Mouse (Mus musculus) hindbrain, embryonic 16.5 days (tissue): Measurements from ENCODE around the gene Cyp11a1. TPM values are rescaled to one million over a fixed set of nuclear protein-coding genes. Genes with fewer than 3 reads are reported as not detected.

Experiments used
- ATAC-seq: fragments of 200-750 bp; cut with Nextera tagmentation; 2 replicates; pipeline ENCODE4 v1.8.0; 2017; ENCODE audit warnings: moderate TSS enrichment, moderate library complexity
- H3K27ac ChIP-seq: fragments of 300-500 bp; sonication (generic); 2 replicates; pipeline ENCODE4 v1.5.1; 2014; ENCODE audit warnings: low read depth, mild to moderate bottlenecking, control low read depth, low read length, moderate library complexity
- H3K27me3 ChIP-seq: fragments of 300-500 bp; sonication (generic); replicated peaks from 2 replicates; pipeline ENCODE4 v1.6.1; 2014; ENCODE audit warnings: low read length; ENCODE audit not compliant: control insufficient read depth, insufficient read depth
- H3K36me3 ChIP-seq: fragments of 300-500 bp; sonication (generic); 2 replicates; pipeline ENCODE4 v1.6.1; 2014; ENCODE audit warnings: mild to moderate bottlenecking, low read length, moderate library complexity, mixed read lengths; ENCODE audit not compliant: control insufficient read depth, insufficient read depth
- H3K4me1 ChIP-seq: fragments of 300-500 bp; sonication (generic); 2 replicates; pipeline ENCODE4 v1.6.1; 2014; ENCODE audit warnings: low read depth, low read length; ENCODE audit not compliant: control insufficient read depth, insufficient read depth
- H3K4me2 ChIP-seq: fragments of 300-500 bp; sonication (generic); 2 replicates; pipeline ENCODE4 v1.6.1; 2014; ENCODE audit warnings: mild to moderate bottlenecking, low read length, control low read depth, moderate library complexity
- H3K4me3 ChIP-seq: fragments of 300-500 bp; sonication (generic); 2 replicates; pipeline ENCODE4 v1.5.1; 2014; ENCODE audit warnings: mild to moderate bottlenecking, low read length, control low read depth, moderate library complexity
- H3K9ac ChIP-seq: fragments of 300-500 bp; sonication (generic); 2 replicates; pipeline ENCODE4 v1.6.1; 2014; ENCODE audit warnings: low read depth, mild to moderate bottlenecking, control low read depth, low read length, moderate library complexity
- H3K9me3 ChIP-seq: fragments of 300-500 bp; sonication (generic); 2 replicates; pipeline ENCODE4 v1.6.1; 2014; ENCODE audit warnings: mild to moderate bottlenecking, low read length, moderate library complexity; ENCODE audit not compliant: control insufficient read depth
- WGBS: fragments of 180-500 bp; shearing (Covaris S2); extraction: QIAGEN DNeasy Blood & Tissue Kit; methylation state at CpG from one replicate; pipeline ENCODE4 v1.1.7; 2014; 5-methylcytosine and 5-hydroxymethylcytosine counted together
- polyA plus RNA-seq: library from polyadenylated mRNA; unstranded; fragments of >200 nt; fragmentation: Nextera tagmentation; extraction: Ambion mirVana; gene quantifications from 2 replicates; pipeline ENCODE4 v1.2.1, GENCODE M21; 2015

Gene Cyp11a1
- polyA plus RNA-seq, 1 experiment from 2014 or later: 2.4 TPM

DNA sequence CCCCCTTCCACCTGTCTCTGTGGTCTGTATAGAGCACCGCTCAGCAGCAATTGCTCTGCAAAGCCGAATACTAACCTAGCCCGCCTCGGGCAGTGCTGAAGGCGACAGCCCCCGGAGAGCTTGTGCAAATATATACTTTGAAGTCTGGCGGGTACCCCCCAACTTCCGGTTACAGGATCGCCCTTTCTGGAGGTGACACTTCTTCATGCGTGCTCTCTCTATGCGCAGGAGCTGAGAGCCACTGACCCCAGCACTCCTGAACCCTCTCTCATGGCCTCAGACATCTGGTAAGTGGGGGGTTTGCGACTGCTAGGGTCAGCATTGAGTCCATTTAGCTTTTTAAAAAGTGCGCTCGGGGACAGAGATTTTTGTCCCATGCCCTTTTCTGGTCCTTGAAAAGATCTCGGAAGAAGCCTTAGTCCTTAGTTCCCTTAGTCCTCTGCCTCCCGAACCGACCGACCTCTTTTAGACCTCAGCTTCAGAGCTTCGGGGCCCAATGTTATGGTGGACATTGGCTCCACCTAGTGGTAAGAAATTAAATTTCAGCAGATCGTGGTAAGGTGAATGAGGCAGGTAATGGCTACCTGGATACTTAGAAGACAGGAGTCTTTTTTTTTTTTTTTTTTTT, 8.1 kb upstream of the Cyp11a1 start:
- peak; percentile 77 for ATAC-seq
- WGBS: 2% methylated on average over 20 of the region's 20 CpGs
- H3K4me1 ChIP-seq: peaks cover 8% of the 10 kb centered on the region
- peak overlapping the region; percentile 83 for H3K4me2 ChIP-seq
- peak overlapping the region; percentile 43 for H3K4me3 ChIP-seq
- H3K9ac ChIP-seq: peak overlapping the region; percentile 58
- no peaks in the 10 kb centered on the region for H3K9me3 ChIP-seq
- 0 out of 2 replicates have a peak overlapping the region, but pooled peaks have one; percentile 44 for H3K27ac ChIP-seq
- H3K27me3 ChIP-seq: peaks cover 10% of the 10 kb centered on the region; the same call in 1 of the 2 replicates
- no peaks in the 10 kb centered on the region for H3K36me3 ChIP-seq

DNA sequence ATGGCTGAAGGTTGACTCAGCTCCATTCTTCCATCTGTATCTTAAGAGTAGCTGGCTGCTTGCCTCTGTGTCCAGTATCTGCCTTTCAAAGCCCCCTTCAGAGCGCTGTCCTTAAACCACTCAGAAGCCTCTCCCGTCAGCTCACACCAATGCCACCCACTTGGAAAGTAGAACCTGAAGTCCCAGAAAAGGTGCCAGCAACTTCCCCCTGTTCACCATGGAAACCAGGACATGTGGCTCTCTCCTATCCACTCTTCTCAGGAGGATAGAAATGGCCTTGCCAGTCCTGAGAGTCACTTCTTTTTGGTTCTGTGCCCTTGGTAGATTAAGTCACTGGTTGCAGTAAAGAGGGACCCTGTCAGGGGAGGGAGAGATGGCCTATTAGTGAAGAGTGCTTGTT, 7.5 kb upstream of the Cyp11a1 start:
- peaks cover 7% of the 10 kb centered on the region for H3K4me1 ChIP-seq
- no peak overlapping the region for H3K27ac ChIP-seq
- peak overlapping the region; percentile 24 for H3K4me2 ChIP-seq
- H3K27me3 ChIP-seq: peaks cover 10% of the 10 kb centered on the region; the same call in 1 of the 2 replicates
- H3K36me3 ChIP-seq: no peaks in the 10 kb centered on the region
- 53% methylated on average over 2 of the region's 2 CpGs for WGBS
- H3K9ac ChIP-seq: no peak overlapping the region
- H3K4me3 ChIP-seq: no peak overlapping the region
- ATAC-seq: no peak
- no peaks in the 10 kb centered on the region for H3K9me3 ChIP-seq

DNA sequence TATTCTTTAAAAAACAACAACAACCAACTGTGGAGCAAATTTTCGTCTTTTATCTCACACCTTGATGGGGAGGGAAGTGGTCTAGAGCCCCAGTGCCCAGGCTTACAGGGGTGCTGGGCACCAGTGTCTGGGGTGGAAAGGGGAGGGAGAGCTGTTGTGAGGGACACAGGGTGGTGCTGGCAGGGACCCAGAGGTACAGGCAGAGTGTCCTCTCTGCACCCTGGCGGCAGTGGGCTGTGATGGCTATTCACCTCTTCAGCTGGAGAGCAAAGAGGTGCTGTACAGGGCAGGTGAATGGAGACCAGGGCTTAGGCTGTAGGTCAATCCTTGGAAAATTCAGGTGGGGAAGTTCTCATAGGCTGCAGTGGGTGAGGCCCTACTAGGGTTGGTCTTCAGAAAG, 6.5 kb upstream of the Cyp11a1 start:
- Histone ChIP-seq H3K4me3 (no peak overlapping the region), H3K9ac (no peak overlapping the region), H3K27me3 (peaks cover 10% of the 10 kb centered on the region; the same call in 1 of the 2 replicates), H3K36me3 (no peaks in the 10 kb centered on the region), H3K4me1 (peaks cover 7% of the 10 kb centered on the region), H3K4me2 (no peak overlapping the region), H3K27ac (no peak overlapping the region), H3K9me3 (no peaks in the 10 kb centered on the region)
- ATAC-seq: no peak
- 42% methylated on average over 2 of the region's 2 CpGs for WGBS

DNA sequence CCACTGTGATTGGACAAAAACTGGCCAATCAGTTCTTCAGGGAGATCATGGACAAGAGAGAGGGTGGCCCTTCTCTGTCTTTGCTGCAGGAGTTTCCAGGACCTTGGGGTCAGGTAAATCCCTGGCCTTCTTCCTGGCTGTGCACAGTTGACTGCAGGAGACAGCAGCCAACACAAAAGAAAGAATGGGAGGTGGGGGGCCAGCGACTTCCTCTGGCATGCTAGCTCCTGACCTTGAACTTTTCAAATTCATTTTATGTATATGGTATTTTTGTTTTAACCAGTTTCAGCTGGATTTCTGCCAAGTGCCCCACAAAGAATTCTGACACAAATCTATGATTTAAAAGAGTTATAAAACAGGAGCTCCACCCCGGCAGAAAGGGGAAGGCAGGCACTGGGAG, 2.9 kb upstream of the Cyp11a1 start:
- no peak for ATAC-seq
- Histone ChIP-seq H3K4me3 (no peak overlapping the region), H3K36me3 (no peaks in the 10 kb centered on the region), H3K4me2 (no peak overlapping the region), H3K9ac (no peak overlapping the region), H3K9me3 (no peaks in the 10 kb centered on the region), H3K4me1 (peaks cover 2% of the 10 kb centered on the region; the same call in 1 of the 2 replicates), H3K27ac (no peak overlapping the region), H3K27me3 (peaks cover 5% of the 10 kb centered on the region; the same call in 1 of the 2 replicates)
- WGBS: 39% methylated on average over 2 of the region's 2 CpGs

DNA sequence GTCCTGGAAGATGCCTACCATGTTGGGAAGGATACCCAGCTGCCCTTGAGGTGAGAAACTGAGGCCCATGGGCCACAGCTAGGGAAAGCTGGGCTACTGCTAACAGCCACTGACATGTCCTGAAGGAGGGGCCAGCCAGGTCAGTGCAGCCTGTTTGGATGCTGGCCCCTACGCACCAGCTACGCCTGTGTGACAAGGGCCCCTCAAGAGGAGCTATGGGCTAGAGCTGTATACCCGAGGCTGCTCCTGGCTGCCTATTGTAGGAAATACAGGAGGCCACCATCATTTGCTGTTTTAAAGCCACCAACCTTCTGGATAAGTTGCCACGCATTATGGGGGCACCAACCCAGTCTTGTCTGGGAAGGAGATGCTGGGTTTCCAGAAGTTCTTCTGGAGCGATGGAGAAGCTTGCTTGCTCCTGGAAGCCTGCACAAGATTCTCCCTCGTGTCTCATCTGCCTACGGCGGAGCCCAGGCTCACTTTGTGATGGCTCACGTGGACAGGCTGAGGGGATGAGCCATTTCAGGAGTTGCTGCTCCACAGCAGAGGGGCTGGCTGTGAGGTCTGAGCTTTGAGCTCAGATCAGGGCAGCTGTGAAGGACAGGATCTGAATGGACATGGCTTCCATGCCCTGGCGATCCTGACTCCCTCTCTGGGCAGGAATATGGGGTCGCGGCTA, 2.3 kb downstream of the Cyp11a1 start:
- peak overlapping the region; percentile 14; the same call in 1 of the 2 replicates for H3K4me3 ChIP-seq
- WGBS: 52% methylated on average over 12 of the region's 12 CpGs

DNA sequence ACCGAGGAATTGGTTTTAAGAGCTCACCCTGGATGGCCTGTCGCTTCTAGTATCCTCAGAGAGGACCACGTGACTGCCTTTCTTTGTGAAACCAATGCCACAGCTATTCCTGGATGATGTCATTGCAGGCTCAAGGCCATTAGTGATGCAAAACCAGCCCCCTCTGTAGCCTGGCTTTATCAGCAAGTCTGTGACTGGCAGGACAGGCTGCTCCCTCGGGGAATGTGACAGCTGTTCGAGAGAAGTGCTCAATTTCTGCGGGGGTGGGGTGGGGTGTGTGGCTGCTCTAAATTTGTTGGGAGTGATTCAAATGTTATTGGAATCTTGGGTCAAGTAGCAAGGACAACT, 2.8 kb downstream of the Cyp11a1 start:
- no peaks in the 10 kb centered on the region for H3K9me3 ChIP-seq
- ATAC-seq: peak; percentile 87
- H3K4me3 ChIP-seq: peak overlapping the region; percentile 14; the same call in 1 of the 2 replicates
- peaks cover 7% of the 10 kb centered on the region for H3K4me1 ChIP-seq
- H3K36me3 ChIP-seq: no peaks in the 10 kb centered on the region
- peak overlapping the region; percentile 33 for H3K9ac ChIP-seq
- H3K27me3 ChIP-seq: no peaks in the 10 kb centered on the region
- 2% methylated on average over 6 of the region's 6 CpGs for WGBS
- H3K4me2 ChIP-seq: peak overlapping the region; percentile 42
- H3K27ac ChIP-seq: peak overlapping the region; percentile 76

More for the DNA sequence above, 2.3 kb downstream of the Cyp11a1 start:
- peak overlapping the region; percentile 42 for H3K4me2 ChIP-seq
- H3K27ac ChIP-seq: peak overlapping the region; percentile 76
- H3K9ac ChIP-seq: peak overlapping the region; percentile 33
- H3K27me3 ChIP-seq: no peaks in the 10 kb centered on the region
- ATAC-seq: peak; percentile 63
- H3K9me3 ChIP-seq: no peaks in the 10 kb centered on the region
- H3K4me1 ChIP-seq: peaks cover 7% of the 10 kb centered on the region
- H3K36me3 ChIP-seq: no peaks in the 10 kb centered on the region

DNA sequence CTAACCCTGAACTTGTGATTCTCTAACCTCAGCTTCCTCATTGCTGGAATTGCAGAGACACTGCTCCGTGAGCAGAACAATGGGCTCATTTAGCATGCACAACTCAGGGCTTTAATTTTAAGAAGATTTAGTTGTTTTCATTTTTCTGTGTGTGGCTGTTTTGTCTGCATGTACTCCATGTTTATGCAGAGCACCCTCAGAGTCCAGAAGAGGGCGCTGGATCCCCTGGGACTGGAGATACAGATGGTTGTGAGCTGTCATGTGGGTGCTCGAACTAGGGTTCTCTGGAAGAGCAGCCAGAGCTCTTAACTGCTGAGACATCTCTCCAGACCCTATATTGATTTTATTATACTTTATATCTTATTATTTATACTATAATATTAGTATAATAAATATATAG, 3.4 kb downstream of the Cyp11a1 start:
- no peak overlapping the region for H3K9ac ChIP-seq
- peak overlapping the region; percentile 19 for H3K27ac ChIP-seq
- H3K27me3 ChIP-seq: no peaks in the 10 kb centered on the region
- no peak for ATAC-seq
- no peaks in the 10 kb centered on the region for H3K9me3 ChIP-seq
- H3K4me3 ChIP-seq: no peak overlapping the region
- H3K36me3 ChIP-seq: no peaks in the 10 kb centered on the region
- H3K4me1 ChIP-seq: peaks cover 7% of the 10 kb centered on the region
- no peak overlapping the region for H3K4me2 ChIP-seq
- WGBS: 43% methylated on average over 3 of the region's 3 CpGs

DNA sequence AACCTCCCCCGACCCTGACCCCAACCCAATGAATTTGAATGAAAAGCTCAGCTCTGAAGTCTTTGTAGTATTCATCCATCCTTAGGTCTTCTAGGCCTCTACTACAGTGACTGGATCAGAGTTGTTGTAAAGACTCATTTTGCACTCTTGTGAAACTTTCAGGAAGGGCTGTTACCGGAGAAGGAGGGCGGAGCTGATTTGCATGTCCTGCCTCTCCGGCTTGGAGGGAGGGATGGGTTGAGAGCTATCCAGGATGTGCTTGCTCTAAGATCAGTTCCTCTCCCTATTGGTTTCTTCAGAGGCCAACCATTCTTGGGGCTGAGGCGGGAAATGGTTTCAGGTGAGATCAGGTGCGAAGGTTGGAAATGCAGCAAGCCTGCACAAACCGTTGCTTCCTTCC, 4.8 kb downstream of the Cyp11a1 start:
- 53% methylated on average over 7 of the region's 7 CpGs for WGBS
- Histone ChIP-seq H3K4me1 (peaks cover 7% of the 10 kb centered on the region), H3K4me3 (no peak overlapping the region), H3K9ac (no peak overlapping the region), H3K27me3 (no peaks in the 10 kb centered on the region), H3K36me3 (no peaks in the 10 kb centered on the region), H3K9me3 (no peaks in the 10 kb centered on the region), H3K27ac (no peak overlapping the region), H3K4me2 (no peak overlapping the region)
- ATAC-seq: no peak

DNA sequence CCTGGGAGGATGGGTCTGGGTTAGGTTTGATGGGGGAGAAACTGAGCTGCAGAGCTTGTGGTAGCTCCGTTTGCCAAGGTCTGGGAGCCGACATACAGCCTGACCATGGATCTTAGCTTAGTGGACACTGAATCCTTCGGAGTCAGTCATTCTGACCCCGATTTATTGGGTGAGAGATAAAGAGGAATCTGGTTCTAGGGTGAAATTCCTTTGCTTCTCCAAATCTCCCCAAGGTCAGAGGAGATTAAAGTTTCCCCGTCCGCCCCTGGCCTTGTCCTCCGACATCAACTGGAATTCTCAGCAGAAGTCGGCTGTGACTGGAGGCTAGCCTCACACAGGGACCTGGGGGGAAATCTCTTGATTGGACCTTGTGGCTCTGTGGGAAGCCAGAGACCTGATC, 5.3 kb downstream of the Cyp11a1 start:
- no peaks in the 10 kb centered on the region for H3K9me3 ChIP-seq
- WGBS: 84% methylated on average over 8 of the region's 8 CpGs
- H3K27ac ChIP-seq: no peak overlapping the region
- H3K27me3 ChIP-seq: no peaks in the 10 kb centered on the region
- no peaks in the 10 kb centered on the region for H3K36me3 ChIP-seq
- no peak overlapping the region for H3K9ac ChIP-seq
- peaks cover 7% of the 10 kb centered on the region for H3K4me1 ChIP-seq
- no peak for ATAC-seq
- no peak overlapping the region for H3K4me2 ChIP-seq
- no peak overlapping the region for H3K4me3 ChIP-seq
